Mouse (Mus musculus): ENCODE data around the gene Gm28635.

- no peak for TF ChIP-seq CTCF (IDR thresholded peaks at IDR 0.05; ENCODE audit: low read depth)
- no peak for TF ChIP-seq EP300 (IDR thresholded peaks at IDR 0.05; ENCODE audit: low read depth)
These were observed 40.2 kb downstream of the Gm28635 start for GRCm38 (mm10) chr2:84637452-84638165.

All from liver, embryonic 14.5 days (tissue).